Mouse (Mus musculus): ENCODE data around the gene Slc22a4.
A peak's percentile ranks its signal among the peaks of the same experiment; 100 is the strongest.
"Not testable (repeated sequence)": the region's sequence is repeated elsewhere in the genome, so short reads cannot be mapped to it uniquely, and the experiment has no call there.

Slc22a4 gene

DNA sequence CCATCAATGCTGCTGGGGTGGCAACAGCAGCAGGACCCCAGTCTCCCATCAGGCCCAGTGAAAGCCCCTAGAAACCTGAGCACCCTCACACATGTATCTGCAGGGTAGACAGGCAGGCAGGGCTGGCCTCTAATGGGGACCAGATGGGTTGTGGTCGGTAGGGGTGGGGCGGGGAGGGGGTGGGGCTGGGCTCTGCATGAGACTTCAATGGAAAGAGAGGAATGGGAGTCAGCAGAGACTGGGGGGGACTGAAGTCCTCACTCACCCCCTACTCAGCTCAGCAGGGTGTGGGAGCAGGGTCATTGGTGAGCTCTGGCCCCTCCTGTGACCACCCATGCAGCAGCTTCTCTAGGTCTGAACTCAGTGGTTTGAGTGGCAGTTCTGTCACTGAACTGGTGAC is 29.5 kb upstream of the Slc22a4 start:
- DNase-seq (ENCODE audit: low spot score in 2 of 2), result no peak

DNA sequence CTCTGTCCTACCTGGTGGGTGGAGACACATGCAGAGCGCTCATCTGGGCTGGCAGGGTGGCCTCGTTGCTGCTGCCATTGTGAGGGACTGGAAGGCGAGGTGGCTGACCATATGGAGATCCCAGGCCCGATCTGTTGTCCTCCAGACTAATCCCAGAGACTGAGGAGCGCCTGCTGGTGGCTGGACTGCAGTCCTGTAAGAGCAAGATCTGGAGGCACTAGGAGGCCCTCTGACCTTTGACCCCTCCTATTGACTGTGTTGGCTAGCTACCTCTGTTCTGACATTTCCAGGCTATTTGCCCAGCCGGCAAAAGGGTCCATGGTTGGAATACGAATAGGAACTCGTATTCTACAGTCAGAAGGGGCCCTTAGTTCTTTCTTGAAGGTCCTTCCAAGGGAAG is 28.2 kb upstream of the Slc22a4 start:
- DNase-seq (ENCODE audit: low spot score in 2 of 2), result no peak

DNA sequence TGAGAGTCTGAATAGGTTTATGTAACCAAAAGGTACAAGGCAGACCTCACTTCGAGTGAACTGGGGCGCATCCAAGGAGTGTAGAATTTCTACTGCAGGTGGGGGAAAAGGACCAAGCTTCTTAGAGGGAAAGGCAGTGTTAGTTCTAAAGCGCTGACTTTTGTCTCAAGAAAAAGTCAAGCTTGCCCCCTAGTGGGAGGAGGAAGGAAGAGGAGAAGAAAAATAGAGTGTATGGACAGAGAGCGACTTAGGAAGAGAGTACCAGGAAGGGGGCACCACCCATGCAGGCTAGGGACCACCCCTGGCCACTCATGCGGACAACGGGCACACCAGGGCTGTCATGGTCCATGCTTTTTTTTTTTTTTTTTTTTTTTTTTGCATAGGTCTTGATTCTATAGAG is 26.4 kb upstream of the Slc22a4 start:
- DNase-seq (ENCODE audit: low spot score in 2 of 2), result peak in 1 of 2 experiments; percentile 45

DNA sequence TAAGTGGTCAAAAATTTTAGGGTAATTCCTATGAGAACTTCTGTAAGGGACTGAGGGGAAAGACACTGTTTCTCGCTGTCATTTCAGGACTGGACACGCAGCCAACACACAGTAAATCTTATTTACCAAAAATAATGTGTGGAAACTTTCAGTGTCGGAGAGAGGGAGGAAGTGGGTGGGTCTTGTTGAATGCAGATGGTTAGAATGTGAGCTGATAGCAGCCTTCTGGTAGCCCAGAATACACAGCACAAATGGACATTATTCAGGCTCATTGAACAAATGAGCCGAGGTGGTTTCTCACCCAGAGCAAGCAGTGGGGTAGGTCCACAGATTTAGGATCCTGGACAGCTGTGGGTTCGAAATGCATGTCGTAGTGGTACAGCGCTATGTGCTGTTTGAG is 25.2 kb upstream of the Slc22a4 start:
- DNase-seq (ENCODE audit: low spot score in 2 of 2), result no peak

DNA sequence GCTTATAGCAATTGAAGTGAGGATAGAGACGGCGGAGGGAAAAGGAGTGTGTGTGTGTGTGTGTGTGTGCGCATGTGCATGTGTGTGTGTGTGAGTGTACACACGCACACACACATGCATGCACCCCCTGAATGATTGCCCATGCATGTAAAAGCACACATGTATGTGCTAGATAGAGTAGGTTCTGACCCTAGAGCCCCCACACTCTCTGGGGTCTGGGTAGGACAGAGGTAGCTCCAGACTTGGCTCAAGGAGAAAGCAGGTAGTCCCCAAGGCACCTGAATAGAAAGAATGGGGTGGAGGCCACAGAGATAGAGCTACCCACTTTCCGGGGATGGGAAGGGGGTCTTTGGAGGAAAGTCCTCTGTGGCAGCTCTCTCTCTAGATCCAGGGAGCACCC is 24.2 kb upstream of the Slc22a4 start:
- no peak for DNase-seq (ENCODE audit: low spot score in 2 of 2)

DNA sequence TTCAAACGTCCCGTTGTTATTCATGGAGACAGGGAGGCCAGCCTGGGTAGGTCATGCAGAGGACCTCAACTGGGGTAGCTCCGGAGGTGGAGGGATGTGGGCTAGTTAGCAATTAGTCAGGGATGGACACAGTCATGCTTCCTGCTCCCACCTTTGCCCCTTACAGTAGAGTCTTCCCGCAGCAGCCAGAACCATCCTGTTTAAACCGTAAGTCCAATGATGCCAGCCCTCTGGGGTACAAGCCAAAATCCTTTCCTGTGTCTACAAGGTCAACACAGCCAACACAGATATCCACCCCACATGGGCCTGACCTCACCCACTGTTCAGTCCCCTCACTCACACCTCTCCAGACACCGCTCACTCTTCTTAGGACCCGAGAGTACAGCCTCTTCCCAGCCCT is 23.3 kb upstream of the Slc22a4 start:
- no peak for DNase-seq (ENCODE audit: low spot score in 2 of 2)

DNA sequence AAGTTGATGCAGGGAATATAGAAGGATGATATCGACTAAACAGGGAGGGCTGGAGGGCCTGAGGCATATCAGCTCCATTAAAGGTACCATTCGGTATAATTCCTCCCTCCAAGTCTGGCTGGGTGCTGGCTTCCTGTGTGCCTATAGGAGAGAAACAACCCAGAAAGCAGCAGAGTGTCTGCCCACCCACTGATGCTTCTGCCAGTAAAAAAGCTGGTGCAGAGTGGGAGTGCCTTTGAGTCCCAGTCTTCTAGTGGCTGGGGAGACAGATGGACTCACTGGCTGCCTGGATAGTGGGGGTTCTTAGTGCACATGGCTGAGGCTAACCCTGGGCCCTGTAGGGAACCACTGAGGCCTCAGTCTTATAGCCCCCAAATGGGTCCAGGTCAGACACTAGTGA is 22.3 kb upstream of the Slc22a4 start:
- no peak for DNase-seq (ENCODE audit: low spot score in 2 of 2)

DNA sequence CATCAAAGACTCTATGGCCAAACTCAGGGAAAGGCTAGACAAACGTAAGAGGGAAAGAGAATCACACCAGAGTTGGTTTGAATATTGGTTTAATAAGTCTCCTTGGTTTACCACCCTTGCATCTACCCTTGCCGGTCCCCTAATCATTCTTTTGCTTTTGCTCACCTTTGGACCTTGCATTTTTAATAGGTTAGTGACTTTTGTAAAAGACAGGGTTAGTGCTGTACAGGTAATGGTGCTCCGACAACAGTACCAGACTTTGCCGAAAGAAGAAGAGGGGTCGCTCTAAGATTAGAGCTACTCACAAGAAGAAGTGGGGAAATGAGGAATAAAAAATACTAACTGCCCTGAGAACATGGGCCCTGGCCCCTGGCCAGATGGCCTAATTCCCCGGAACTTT is 12.8 kb upstream of the Slc22a4 start:
- no peak for DNase-seq (ENCODE audit: low spot score in 2 of 2)

DNA sequence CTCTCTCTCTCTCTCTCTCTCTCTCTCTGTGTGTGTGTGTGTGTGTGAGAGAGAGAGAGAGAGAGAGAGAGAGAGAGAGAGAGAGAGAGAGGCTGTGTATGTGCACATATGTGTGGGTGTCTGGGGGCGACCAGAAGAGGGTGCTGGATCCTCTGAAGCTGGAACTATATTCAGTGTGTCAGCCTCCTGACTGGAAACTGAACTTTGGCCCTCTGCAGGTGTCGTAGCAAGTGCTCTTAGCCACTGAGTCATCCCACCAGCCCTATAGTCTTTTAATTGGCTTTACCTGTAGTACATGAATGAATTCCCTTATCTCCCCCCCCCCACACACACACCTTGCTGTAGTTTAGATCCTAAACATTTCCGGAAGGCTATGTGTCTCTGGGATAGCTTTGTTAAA is 5.0 kb upstream of the Slc22a4 start:
- DNase-seq (ENCODE audit: low spot score in 2 of 2), result not testable (repeated sequence)

DNA sequence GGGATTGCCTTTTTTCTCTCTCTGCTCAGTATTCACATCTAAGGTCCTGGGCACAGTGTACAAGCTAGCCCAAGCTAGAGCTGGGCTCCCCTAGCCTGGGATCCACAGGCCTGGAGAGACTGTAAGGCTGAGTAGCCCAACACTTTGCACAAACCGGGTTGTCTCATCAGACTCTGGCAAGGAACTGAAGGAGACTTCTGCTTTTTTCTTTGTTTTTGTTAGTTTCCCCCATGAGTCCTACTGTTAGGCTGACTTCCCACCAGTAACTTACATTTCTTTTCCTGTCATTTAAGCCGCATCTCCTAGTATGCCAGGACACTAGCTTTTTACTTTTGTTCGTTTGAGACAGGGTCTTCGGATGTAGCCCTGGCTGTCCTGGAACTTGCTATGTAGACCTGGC is 1.1 kb upstream of the Slc22a4 start:
- DNase-seq (ENCODE audit: low spot score in 2 of 2), result no peak

DNA sequence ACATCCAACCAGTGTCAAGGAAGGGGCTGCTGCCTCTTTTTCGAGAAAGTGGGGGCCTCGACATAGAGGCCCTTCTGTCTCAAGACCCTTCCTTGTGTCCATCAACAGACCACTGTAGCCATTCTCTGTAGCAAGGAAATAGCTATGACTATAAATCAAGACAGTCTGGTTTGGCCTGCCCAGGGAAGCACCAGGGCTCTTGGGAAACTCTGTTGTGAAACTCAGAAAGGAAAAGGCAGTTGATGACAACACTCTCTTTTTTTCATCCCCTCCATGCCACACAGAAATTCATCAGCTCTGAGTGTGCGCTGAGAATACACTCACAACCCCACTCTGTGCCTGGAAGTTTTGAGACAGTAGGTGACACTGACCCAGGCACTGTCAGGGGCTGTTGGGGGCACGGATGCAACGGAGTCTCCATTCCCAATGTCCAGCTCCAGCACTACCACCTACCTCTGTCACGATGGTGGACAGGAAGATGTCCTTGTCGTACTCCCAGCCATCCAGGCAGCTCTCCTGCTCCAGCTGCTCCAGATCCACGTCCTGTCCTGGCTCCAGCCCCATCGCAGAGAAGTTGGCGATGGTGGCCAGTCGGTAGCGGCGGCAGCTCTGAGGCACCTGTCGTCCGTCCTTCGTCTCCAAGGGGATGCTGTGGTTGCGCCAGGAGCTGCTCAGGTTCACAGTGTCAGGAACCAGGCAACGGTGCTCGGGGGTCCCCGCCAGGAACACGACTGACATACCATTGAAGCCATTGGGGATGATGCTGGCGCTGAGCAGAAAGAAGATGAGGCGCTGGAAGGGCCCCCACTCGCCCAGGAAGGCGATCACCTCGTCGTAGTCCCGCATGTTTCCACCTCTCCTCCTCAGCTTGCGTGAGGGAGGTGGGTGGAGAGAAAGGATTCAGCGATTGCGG is 503 bp downstream of the Slc22a4 start:
- DNase-seq (ENCODE audit: low spot score in 2 of 2), result peak; percentile 21 to 78

DNA sequence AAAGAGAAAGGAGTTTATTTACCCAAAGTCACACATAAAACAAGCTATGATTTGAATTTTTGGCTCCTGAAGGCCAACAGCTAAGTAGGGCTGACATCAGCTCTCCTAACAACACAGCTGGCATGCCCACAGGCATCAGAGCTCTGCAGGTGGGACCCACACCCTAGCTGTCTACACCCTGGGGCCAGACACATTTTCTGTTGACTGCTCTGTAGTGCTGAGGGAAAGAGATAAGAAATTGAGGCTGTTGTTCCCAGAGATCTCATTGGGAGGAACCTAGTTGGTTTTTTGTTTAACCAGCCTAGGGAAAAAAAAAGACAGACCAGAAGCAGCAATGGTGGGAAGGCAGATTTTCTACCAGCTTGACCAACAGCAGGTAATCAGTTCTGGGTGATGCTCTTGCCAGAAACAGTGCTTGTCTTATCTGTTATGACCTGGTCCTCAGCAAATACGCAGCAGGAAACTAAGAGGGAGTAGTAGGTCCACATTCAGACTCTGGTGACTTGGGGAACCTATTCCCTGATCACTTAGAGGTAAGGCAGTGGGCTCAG is 1.3 kb downstream of the Slc22a4 start:
- peak; percentile 74 to 79 for DNase-seq (ENCODE audit: low spot score in 2 of 2)

DNA sequence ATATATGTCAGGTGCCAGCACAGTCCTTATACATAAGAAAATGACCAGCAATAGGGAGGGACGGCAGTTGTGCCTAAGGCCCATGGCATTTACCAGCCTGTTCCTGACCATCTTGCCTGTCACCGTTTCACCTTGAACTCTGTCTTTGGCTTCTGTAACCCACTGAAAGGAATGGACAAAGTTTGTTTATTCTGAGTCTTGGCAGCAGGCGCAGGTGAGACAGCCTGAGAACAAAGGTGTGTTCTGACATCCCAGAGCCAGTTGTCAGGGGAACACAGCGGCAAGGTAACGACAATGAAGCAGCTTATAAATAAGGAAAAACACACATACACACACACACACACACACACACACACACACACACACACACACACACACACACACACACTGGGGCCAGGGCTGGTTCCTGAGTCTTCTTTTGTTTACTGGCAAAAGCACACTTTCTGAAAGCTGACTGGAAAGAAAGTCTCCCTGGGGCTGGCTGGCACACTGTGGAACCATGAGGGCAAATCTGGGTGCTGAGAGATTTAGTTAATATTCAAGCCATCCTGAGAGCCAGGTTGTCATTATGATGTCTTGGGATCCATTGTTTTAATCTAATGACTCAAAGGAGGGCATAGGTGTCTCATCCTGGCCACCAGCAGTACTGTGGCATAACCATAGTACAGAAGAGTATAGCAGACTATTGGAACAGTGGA is 6.3 kb downstream of the Slc22a4 start:
- no peak for DNase-seq (ENCODE audit: low spot score in 2 of 2)

DNA sequence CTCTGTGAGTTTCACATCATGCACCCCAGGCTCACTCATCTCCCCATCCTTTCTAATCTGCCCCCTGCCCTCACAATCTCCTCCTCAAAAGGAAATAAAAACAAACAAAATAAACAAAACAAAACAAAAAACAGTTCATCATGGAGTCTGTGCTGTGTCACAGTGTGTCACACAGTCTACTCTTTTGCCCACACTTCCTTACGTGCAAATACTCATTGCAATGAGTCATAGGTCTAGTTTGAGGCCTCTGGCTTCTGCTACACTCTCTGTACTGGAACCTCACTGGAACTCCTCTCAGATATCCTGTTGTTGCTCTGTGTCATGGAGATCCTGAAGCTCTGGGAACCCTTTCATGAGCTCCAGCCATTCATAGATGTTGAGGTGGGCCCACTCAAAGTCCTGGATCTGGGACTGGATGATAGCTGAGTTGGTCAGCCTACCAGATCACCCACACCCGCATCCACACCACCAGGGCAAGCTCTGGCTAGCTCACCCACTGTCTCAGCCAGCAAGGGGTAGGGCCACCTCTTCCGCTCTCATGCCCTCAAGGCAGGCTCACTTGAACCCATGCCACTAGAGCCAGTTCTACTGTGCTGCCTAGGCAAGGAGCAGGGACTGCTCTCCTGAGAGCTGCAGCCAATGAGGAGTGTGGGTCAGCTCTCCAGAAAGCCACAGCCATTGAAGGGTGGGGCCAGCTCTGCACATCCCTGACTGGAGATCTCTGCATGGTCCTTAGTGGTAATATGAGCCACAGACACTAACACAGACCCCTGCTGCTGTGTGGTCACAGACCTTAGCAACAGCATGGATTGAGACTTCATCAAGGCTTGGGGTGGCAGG is 8.8 kb downstream of the Slc22a4 start:
- peak in 1 of 2 experiments; percentile 11 for DNase-seq (ENCODE audit: low spot score in 2 of 2)

DNA sequence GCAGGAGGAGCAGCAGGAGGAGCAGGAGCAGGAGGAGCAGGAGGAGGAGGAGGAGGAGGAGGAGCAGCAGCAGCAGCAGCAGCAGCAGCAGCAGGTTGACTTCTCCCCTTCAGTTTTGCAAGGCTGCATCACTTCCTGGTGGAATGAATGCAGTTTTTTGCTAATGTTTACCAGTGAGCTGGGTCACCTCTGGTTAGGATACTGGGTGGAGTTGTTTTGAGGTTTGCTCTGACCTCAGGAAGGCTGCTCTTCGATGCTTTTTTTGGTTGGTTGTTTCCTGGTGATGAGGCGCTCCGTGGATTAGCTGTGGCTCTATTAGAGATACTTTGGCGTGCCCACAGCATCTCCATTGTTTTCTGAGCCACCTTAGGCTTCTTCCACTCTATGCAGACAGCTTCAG is 10.3 kb downstream of the Slc22a4 start:
- DNase-seq (ENCODE audit: low spot score in 2 of 2), result no peak

DNA sequence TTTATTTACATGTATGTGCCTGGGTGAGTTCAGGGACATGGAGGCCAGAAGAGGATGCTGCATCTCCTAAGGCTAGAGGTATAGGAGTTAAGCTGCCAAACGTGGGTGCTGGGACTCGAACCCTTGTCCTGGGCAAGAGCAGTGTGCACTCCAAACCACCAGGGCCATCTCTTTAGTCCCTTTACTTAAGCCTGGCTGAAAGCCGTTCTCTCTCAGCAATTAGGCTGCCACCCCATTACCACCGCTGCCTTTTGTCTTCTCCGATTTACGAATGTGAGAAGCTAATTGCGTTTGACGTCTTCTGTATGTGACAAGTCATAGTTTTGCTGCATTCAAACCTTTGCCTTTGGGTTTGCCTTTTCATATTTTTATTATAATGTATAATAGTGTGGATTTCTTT is 11.8 kb downstream of the Slc22a4 start:
- DNase-seq (ENCODE audit: low spot score in 2 of 2), result no peak

DNA sequence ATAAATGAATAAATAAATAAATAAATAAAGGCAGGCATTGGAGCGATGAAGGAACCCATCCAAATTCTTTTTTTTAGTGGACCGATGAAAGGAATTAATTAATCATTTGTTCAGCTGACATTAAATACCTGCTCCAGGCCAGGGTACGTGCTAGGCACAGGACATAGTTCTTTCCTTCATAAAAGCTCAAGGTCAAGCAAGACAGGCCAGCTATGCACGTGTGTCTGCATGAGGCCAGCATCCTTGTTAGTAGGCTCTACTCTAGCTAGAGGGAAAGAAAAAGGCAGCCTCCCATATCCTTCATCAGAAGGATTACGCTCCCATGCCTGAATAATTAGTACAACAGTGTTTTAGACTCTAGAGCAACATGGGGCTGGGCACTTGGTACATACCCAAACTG is 14.9 kb downstream of the Slc22a4 start:
- no peak for DNase-seq (ENCODE audit: low spot score in 2 of 2)

DNA sequence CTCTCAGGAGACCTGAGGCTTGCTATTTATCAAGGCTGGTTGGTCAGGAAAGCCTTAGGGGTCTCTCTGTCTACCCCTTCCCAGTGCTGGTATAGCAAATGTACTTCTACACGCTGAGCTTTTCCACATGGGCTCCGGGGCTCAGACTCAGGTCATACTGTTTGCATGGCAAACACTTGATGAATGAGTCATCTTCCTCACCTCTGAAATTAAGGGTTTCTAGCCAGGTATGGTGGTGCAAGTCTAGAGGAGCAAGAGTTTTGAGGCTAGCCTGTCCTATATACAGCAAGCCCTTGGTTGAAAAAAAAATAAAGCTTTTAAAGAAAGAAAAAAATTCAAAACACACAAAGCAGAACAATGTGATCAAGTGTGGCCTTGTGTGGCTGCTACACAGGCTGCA is 16.6 kb downstream of the Slc22a4 start:
- DNase-seq (ENCODE audit: low spot score in 2 of 2), result no peak

DNA sequence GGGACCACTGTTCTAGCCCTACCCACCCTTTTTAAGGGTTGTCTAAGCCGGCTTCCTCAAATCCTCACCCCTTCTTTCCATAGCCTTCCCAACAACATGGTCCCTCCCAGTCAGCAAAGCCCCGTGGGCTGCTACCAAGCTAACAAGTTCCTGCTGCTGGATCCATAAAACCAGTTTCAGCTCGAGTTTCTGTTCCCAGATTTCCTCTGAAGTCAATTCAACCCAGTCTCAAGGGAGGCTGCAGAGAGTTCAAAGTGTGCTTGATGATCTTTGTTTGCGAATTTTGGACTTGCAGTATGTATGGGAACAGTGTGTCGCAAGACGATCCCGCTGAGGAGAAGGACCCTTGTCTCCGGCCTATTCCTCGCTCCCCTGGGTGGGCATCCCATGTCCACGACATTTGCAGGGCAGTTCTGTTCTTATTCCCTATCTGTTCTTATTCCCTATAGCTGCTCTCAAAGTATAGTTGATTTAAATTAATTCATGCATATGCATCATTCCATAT is 19.4 kb downstream of the Slc22a4 start:
- no peak for DNase-seq (ENCODE audit: low spot score in 2 of 2)

DNA sequence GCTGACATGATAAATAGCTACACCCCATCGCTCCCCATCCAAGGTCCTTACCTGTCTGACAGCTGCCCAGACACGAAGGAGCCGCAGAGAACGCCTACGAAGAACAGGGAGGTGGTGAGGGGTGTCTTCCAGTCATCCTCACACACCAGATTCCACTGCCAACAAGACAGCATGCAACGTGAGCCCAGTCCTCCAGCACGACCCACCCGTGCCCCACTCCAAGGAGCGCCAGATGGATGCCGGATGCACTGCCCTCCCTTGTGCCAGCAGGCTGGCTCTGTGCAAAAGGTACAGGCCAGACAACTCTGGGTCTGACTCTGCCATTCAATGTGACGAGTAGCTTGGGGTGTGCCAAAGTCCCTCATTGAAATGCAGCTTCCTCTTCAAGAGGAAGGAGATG is 20.2 kb downstream of the Slc22a4 start:
- DNase-seq (ENCODE audit: low spot score in 2 of 2), result no peak

DNA sequence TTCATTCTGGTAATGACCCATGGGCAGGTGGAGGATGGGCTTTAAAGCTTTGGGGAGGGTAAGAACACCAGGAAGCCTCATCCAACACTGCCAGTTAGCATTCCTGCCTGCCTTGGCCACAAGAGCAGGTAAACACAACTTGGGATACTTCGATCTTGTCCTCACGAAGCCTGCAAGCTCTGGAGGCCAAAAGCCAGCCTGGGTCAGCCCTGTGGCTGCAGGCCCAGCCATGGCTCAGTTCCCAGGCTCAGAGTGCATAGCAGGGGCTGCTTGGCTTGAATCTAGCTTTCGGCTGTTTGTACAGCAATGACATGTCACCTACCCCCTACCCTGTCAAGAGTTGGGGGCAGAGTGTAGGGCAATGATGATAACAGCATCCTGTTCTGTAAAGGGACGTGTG is 21.0 kb downstream of the Slc22a4 start:
- DNase-seq (ENCODE audit: low spot score in 2 of 2), result no peak

DNA sequence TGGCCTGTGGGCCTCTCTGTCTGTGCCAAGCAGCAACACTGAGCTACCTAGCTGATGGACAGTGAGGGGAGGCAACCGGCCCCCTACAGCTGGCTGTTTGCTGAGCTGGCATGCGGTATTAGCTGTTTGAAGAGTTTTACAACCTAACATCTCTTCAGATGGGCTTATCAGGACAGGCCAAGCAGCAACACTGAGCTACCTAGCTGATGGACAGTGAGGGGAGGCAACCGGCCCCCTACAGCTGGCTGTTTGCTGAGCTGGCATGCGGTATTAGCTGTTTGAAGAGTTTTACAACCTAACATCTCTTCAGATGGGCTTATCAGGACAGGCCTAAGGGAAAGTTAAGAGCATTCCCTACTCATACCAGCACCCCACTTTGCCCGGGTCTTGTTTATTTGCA is 21.5 kb downstream of the Slc22a4 start:
- not testable (repeated sequence) for DNase-seq (ENCODE audit: low spot score in 2 of 2)
